ENCODE assay signal across 7 mouse cellular contexts in genomic region chr13:76098116-76098492, GRCm38 (mm10). TPM values are rescaled to one million over a fixed set of nuclear protein-coding genes. Genes with fewer than 3 reads are reported as not detected.
DNase-seq lines count a peak whose midpoint lies in the region; ATAC-seq and TF ChIP-seq lines count a peak whose summit lies in the region.

No protein-coding gene starts in this region.

- TF ChIP-seq CTCF in midbrain, postnatal 0 days (IDR thresholded peaks at IDR 0.05): no peak

- no peaks in the 10 kb centered on the region for H3K27me3 ChIP-seq in limb, embryonic 13.5 days
- H3K27me3 ChIP-seq in midbrain, postnatal 0 days (ENCODE audit: insufficient read depth, low read length): no peaks in the 10 kb centered on the region

- no peaks in the 10 kb centered on the region for H3K9me3 ChIP-seq in limb, embryonic 13.5 days
- H3K9me3 ChIP-seq in midbrain, postnatal 0 days (ENCODE audit: low read length): no peaks in the 10 kb centered on the region

- ATAC-seq in granulocyte monocyte progenitor cell, adult 5-6 weeks (replicated peaks; ENCODE audit: poor library complexity, severe bottlenecking): peak; percentile 78
- peak; percentile 83 for ATAC-seq in limb, embryonic 13.5 days (ENCODE audit: low FRiP score, low read depth)
- ATAC-seq in midbrain, postnatal 0 days (ENCODE audit: low FRiP score): peak; percentile 88

- peaks cover 15% of the 10 kb centered on the region for H3K36me3 ChIP-seq in limb, embryonic 13.5 days
- H3K36me3 ChIP-seq in midbrain, postnatal 0 days (ENCODE audit: insufficient read depth, low read length): no peaks in the 10 kb centered on the region

- peak overlapping the region; percentile 71 for H3K9ac ChIP-seq in limb, embryonic 13.5 days
- peak overlapping the region; percentile 52 for H3K9ac ChIP-seq in midbrain, postnatal 0 days (replicated peaks; ENCODE audit: low read length, poor library complexity, severe bottlenecking)

- peak overlapping the region; percentile 80; the same call in 1 of the 2 replicates for H3K27ac ChIP-seq in limb, embryonic 13.5 days
- H3K27ac ChIP-seq in midbrain, postnatal 0 days (ENCODE audit: low read depth, low read length): peak overlapping the region; percentile 68; the same call in 1 of the 2 replicates

- H3K4me2 ChIP-seq in limb, embryonic 13.5 days (replicated peaks): peak overlapping the region; percentile 61
- peak overlapping the region; percentile 49 for H3K4me2 ChIP-seq in midbrain, postnatal 0 days (ENCODE audit: low read depth, low read length, poor library complexity, severe bottlenecking)

- peak overlapping the region; percentile 68 for H3K4me3 ChIP-seq in limb, embryonic 13.5 days
- peak overlapping the region; percentile 73 for H3K4me3 ChIP-seq in midbrain, postnatal 0 days (ENCODE audit: low read depth, low read length)

- H3K4me1 ChIP-seq in limb, embryonic 13.5 days: peaks cover 6% of the 10 kb centered on the region; the same call in 1 of the 2 replicates
- H3K4me1 ChIP-seq in midbrain, postnatal 0 days (ENCODE audit: insufficient read depth, low read length): no peaks in the 10 kb centered on the region

- peak; percentile 36 for DNase-seq in right cerebral cortex, postnatal 14 days
- no peak for DNase-seq in right cerebral cortex, postnatal 25 days
- peak; percentile 44 for DNase-seq in c-Kit-positive CD71-negative TER-119-negative erythroid progenitor cells, embryonic 14.5 days (ENCODE audit: low read depth)
- DNase-seq in midbrain, postnatal 0 days (ENCODE audit: low spot score): peak; percentile 46
- no peak for DNase-seq in layer of hippocampus, adult 9-10 months (ENCODE audit: low spot score)

- WGBS in limb, embryonic 13.5 days: 4% methylated on average over 16 of the region's 16 CpGs
- WGBS in midbrain, postnatal 0 days: under 1% methylated on average over 16 of the region's 16 CpGs

RNA-seq across cellular contexts. Expression of gene Arsk, which starts 0.4 kb away (rescaled TPM):
- 9.9 and 15.8 TPM in 2 replicates for total RNA-seq in granulocyte monocyte progenitor cell, adult 5-6 weeks (2014; fragmentation: Nextera tagmentation)
- total RNA-seq in granulocyte monocyte progenitor cell, adult 5-6 weeks (2017): 15.3 and 16.9 TPM in 2 replicates
- polyA plus RNA-seq in limb, embryonic 13.5 days (2015; fragmentation: Nextera tagmentation; extraction: Ambion mirVana): 8.6 and 10.3 TPM in 2 replicates
- total RNA-seq in midbrain, postnatal 0 days (2014; rRNA removed): 6.6 and 9.3 TPM in 2 replicates
- 3.9 and 4.8 TPM in 2 replicates for polyA plus RNA-seq in midbrain, postnatal 0 days (2015; fragmentation: Nextera tagmentation; extraction: Ambion mirVana)

RNA-seq across cellular contexts. Expression of gene Ttc37, which starts 0.4 kb away (rescaled TPM):
- 29.8 and 33.2 TPM in 2 replicates for total RNA-seq in granulocyte monocyte progenitor cell, adult 5-6 weeks (2014; fragmentation: Nextera tagmentation)
- total RNA-seq in granulocyte monocyte progenitor cell, adult 5-6 weeks (2017): 37.3 and 42.9 TPM in 2 replicates
- 15.9 and 17.5 TPM in 2 replicates for polyA plus RNA-seq in limb, embryonic 13.5 days (2015; fragmentation: Nextera tagmentation; extraction: Ambion mirVana)
- total RNA-seq in midbrain, postnatal 0 days (2014; rRNA removed): 14.4 and 16.3 TPM in 2 replicates
- polyA plus RNA-seq in midbrain, postnatal 0 days (2015; fragmentation: Nextera tagmentation; extraction: Ambion mirVana): 4.7 and 6.5 TPM in 2 replicates

RNA-seq across cellular contexts. Expression of gene Gpr150, which starts 41.3 kb away (rescaled TPM):
- total RNA-seq in granulocyte monocyte progenitor cell, adult 5-6 weeks (2014; fragmentation: Nextera tagmentation): 0.64 TPM in 1 of 2 replicates, not detected in the other
- 0.04 and 1.0 TPM in 2 replicates for total RNA-seq in granulocyte monocyte progenitor cell, adult 5-6 weeks (2017)
- 0.09 TPM in 1 of 2 replicates, not detected in the other for polyA plus RNA-seq in limb, embryonic 13.5 days (2015; fragmentation: Nextera tagmentation; extraction: Ambion mirVana)
- 3.2 and 3.7 TPM in 2 replicates for total RNA-seq in midbrain, postnatal 0 days (2014; rRNA removed)
- 3.1 and 3.5 TPM in 2 replicates for polyA plus RNA-seq in midbrain, postnatal 0 days (2015; fragmentation: Nextera tagmentation; extraction: Ambion mirVana)

Comparison
In these comparisons a context has a peak if more than half of its experiments do, and no peak if none do; other contexts are left out.
1. DNase-seq: peak in right cerebral cortex, postnatal 14 days (single experiment), c-Kit-positive CD71-negative TER-119-negative erythroid progenitor cells, embryonic 14.5 days (single experiment) and midbrain, postnatal 0 days (single experiment); none in right cerebral cortex, postnatal 25 days (single experiment) and layer of hippocampus, adult 9-10 months (single experiment).
2. Peak in every context shown above with its lines, with median percentiles within 50 percentile points of each other: ATAC-seq.